Mouse (Mus musculus): ENCODE data around the gene BC016579.

The BC016579 gene

GRCm38 (mm10) chr16:45582512-45582911, 71.4 kb downstream of the BC016579 start:
- in situ Hi-C loops (cut with MboI; ENCODE audit: unreplicated experiment in 2 of 2), result loop anchor here (5.0 to 25.0 kb wide), 6 partner anchors 50 to 390 kb away; partner anchors contain the start of gene Phldb2 (in 1 of the 2)

GRCm38 (mm10) chr16:45579883-45580282, 74.0 kb downstream of the BC016579 start:
- in situ Hi-C loops (cut with MboI; ENCODE audit: unreplicated experiment in 2 of 2), result loop anchor here (5.0 to 25.0 kb wide), 6 partner anchors 52 to 388 kb away; partner anchors contain the start of gene Phldb2 (in 1 of the 2)
